Mouse (Mus musculus) ES-E14 (cell line): ENCODE results near the gene Cpd.

Experiments
- CHD2 ChIP-seq: IDR thresholded peaks from 2 replicates; pipeline ENCODE4 v1.6.1; 2014; ENCODE audit warnings: mild to moderate bottlenecking, low read depth, low read length, inconsistent platforms
- HCFC1 ChIP-seq: IDR thresholded peaks from 2 replicates; pipeline ENCODE4 v1.6.1; 2012; ENCODE audit warnings: low read length, inconsistent platforms, borderline replicate concordance; ENCODE audit not compliant: insufficient read depth
- MAFK ChIP-seq: IDR thresholded peaks from 2 replicates; pipeline ENCODE4 v1.6.1; 2014; ENCODE audit warnings: mild to moderate bottlenecking, low read depth, low read length, inconsistent platforms; ENCODE audit not compliant: insufficient read depth
- ZC3H11A ChIP-seq: IDR thresholded peaks from 2 replicates; pipeline ENCODE4 v1.6.1; 2012; ENCODE audit warnings: low read depth, mild to moderate bottlenecking, inconsistent platforms, low read length, borderline replicate concordance
- ZNF384 ChIP-seq: IDR thresholded peaks from 2 replicates; pipeline ENCODE4 v1.6.1; 2012; ENCODE audit warnings: low read depth, low read length, inconsistent platforms

DNA sequence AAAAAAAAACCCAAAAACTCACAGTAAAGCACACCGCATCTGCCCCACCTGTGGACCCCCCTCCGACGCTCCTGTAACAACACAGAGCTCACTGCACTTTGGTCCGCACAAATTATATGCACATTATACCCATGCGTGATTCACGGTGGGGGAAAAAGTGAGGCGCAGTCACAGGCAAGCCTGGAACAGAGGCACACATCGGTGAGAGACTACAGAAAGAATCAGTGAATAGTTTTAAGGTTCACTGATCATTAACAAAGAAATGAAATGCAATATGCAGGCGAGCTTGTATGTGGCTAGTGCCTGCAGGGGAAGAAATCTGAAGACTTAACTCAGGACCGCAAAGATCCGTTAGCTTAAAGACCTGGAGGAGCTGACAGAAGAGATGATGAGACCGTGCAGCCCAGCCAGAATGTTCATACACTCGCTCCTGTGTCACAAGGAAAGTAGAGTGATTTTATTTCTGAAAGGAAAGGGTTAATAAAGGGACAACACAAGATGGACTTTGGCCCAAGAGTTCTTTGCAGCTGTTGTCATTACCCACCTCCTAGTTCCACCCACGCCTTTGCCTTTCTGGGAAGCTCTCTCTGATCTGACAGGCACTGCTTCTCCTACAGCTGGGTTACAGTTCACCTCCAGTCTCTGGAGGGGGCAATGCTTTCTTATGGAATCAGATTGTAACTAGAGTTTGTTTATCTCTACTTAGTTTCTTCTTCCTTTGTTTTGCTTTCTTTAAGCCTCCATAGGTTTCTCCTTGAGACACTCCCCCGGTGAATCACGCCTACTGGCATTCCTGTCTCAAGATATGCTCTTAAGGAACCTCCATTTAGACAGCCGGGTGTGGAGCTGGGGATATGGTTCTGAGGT lies 7.9 kb upstream of the Cpd start:
- TF ChIP-seq ZNF384 = no peak
- no peak for TF ChIP-seq ZC3H11A
- no peak for TF ChIP-seq HCFC1
- TF ChIP-seq CHD2 = no peak
- no peak for TF ChIP-seq MAFK
